Mouse (Mus musculus): Measurements from ENCODE around the gene Zic1.

DNA sequence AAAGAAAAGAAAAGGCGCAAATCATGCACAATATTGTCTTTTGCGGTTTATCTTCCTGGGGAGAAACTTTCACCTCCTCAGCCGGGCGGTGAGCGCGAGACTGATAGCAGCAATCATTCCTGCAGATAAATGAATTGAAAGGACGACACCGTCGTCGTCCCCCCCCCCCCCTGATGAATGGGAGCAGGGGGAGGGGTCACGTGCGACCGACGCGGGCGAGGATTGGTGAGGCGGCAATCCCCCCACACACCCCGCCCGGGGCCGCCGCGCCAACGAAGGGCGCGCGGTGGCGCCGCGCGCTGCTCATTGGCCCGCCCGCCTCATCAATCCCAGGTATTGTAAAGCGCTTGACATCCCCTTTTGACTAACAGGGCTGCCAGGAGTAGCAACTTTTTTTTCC lies at the start of gene Zic1:
- TF ChIP-seq POLR2A (IDR thresholded peaks at IDR 0.05; ENCODE audit: low read depth, low read length) = no peak
- TF ChIP-seq CTCF (IDR thresholded peaks at IDR 0.05; ENCODE audit: extremely low read depth, insufficient read depth, insufficient read length, insufficient replicate concordance) = no peak

Measured in spleen, adult 2 months (tissue).